Mouse (Mus musculus) CH12.LX (cell line): ENCODE data around the gene Tet1. TPM values are rescaled to one million over a fixed set of nuclear protein-coding genes. Genes with fewer than 3 reads are reported as not detected.

ENCODE experiments used
- DNase-seq: peaks from one replicate; pipeline ENCODE4 v3.0.0-alpha.2; 2013; ENCODE audit errors: extremely low read depth
- H3K27ac ChIP-seq: 2 replicates; pipeline ENCODE4 v1.5.1; 2012; ENCODE audit warnings: low read depth, mild to moderate bottlenecking, control low read depth, moderate library complexity; ENCODE audit not compliant: insufficient read depth
- H3K27me3 ChIP-seq: replicated peaks from 2 replicates; pipeline ENCODE3; 2012; ENCODE audit warnings: inconsistent platforms
- H3K36me3 ChIP-seq, 2 experiments: replicated peaks in 1 of 2; 2 replicates each; pipeline versions ENCODE3 to v1.6.1; 2012; ENCODE audit warnings: inconsistent platforms in 1 of 2, low read length in 1 of 2, mild to moderate bottlenecking in 1 of 2, mixed read lengths in 1 of 2, moderate library complexity in 1 of 2; ENCODE audit not compliant: control insufficient read depth in 1 of 2, insufficient read depth in 1 of 2
- H3K4me1 ChIP-seq, 2 experiments: 2 replicates each; pipeline ENCODE4 v1.6.1; 2012; ENCODE audit warnings: inconsistent platforms in 1 of 2, moderate library complexity in 1 of 2; ENCODE audit not compliant: insufficient read depth in 2 of 2, control insufficient read depth in 1 of 2
- H3K4me2 ChIP-seq: 2 replicates; pipeline ENCODE4 v1.6.1; 2012; ENCODE audit warnings: low read depth, mild to moderate bottlenecking, control low read depth; ENCODE audit not compliant: poor library complexity, insufficient read depth, severe bottlenecking
- H3K4me3 ChIP-seq, 3 experiments: fragments of 150-350 bp in 1 of 3; sonication (generic) in 1 of 3; replicated peaks in 1 of 3; 2 replicates each; pipeline versions ENCODE3 to v1.5.1; 2011 to 2012; ENCODE audit warnings: low read depth in 2 of 3, low read length in 2 of 3, mild to moderate bottlenecking in 2 of 3, moderate library complexity in 2 of 3, control low read depth in 1 of 3, improper control_type of control experiment in 1 of 3, inconsistent platforms in 1 of 3, mixed read lengths in 1 of 3; ENCODE audit not compliant: poor library complexity in 1 of 3
- H3K79me2 ChIP-seq: replicated peaks from 2 replicates; pipeline ENCODE4 v1.6.1; 2012; ENCODE audit warnings: mild to moderate bottlenecking, moderate library complexity; ENCODE audit not compliant: control insufficient read depth, poor library complexity, insufficient read depth, severe bottlenecking; ENCODE audit errors: extremely low read depth
- H3K9ac ChIP-seq: 2 replicates; pipeline ENCODE4 v1.6.1; 2012; ENCODE audit warnings: low read depth, mild to moderate bottlenecking, control low read depth, moderate library complexity; ENCODE audit not compliant: insufficient read depth
- H3K9me3 ChIP-seq: replicated peaks from 2 replicates; pipeline ENCODE3; 2012; ENCODE audit warnings: low read length, inconsistent platforms, mixed read lengths
- BHLHE40 ChIP-seq: IDR thresholded peaks from 2 replicates; pipeline ENCODE4 v1.6.1; 2011; ENCODE audit warnings: mild to moderate bottlenecking, low read depth, low read length, improper control_type of control experiment
- E2F4 ChIP-seq: IDR thresholded peaks from 2 replicates; pipeline ENCODE4 v1.6.1; 2011; ENCODE audit warnings: low read depth, low read length, improper control_type of control experiment; ENCODE audit not compliant: insufficient replicate concordance
- ELF1 ChIP-seq: IDR thresholded peaks from 2 replicates; pipeline ENCODE4 v1.6.1; 2014; ENCODE audit warnings: low read depth, mild to moderate bottlenecking, inconsistent platforms, low read length, improper control_type of control experiment
- EP300 ChIP-seq: IDR thresholded peaks from 2 replicates; pipeline ENCODE4 v1.6.1; 2011; ENCODE audit warnings: low read length, improper control_type of control experiment
- GABPA ChIP-seq: IDR thresholded peaks from 2 replicates; pipeline ENCODE4 v1.6.1; 2012; ENCODE audit warnings: low read depth, low read length, improper control_type of control experiment, inconsistent platforms; ENCODE audit not compliant: insufficient replicate concordance
- HCFC1 ChIP-seq: IDR thresholded peaks from 2 replicates; pipeline ENCODE4 v1.6.1; 2012; ENCODE audit warnings: low read depth, mild to moderate bottlenecking, inconsistent platforms, low read length, improper control_type of control experiment
- IRF4 ChIP-seq: IDR thresholded peaks from 2 replicates; pipeline ENCODE4 v1.6.1; 2014; ENCODE audit warnings: low read depth, mild to moderate bottlenecking, inconsistent platforms, low read length, improper control_type of control experiment
- JUN ChIP-seq: IDR thresholded peaks from 2 replicates; pipeline ENCODE4 v1.6.1; 2011; ENCODE audit warnings: low read depth, mild to moderate bottlenecking, low read length, improper control_type of control experiment, moderate library complexity; ENCODE audit not compliant: insufficient read depth
- MAX ChIP-seq: IDR thresholded peaks from 2 replicates; pipeline ENCODE4 v1.6.1; 2011; ENCODE audit warnings: low read length, improper control_type of control experiment
- MAZ ChIP-seq: IDR thresholded peaks from 2 replicates; pipeline ENCODE4 v1.6.1; 2012; ENCODE audit warnings: low read depth, mild to moderate bottlenecking, inconsistent platforms, low read length, improper control_type of control experiment, moderate library complexity
- MXI1 ChIP-seq: IDR thresholded peaks from 2 replicates; pipeline ENCODE4 v1.6.1; 2011; ENCODE audit warnings: mild to moderate bottlenecking, low read depth, low read length, improper control_type of control experiment
- NRF1 ChIP-seq: IDR thresholded peaks from 2 replicates; pipeline ENCODE4 v1.6.1; 2014; ENCODE audit warnings: low read depth, mild to moderate bottlenecking, inconsistent platforms, low read length, improper control_type of control experiment, moderate library complexity
- PAX5 ChIP-seq: IDR thresholded peaks from 2 replicates; pipeline ENCODE4 v1.6.1; 2012; ENCODE audit warnings: low read length, inconsistent platforms, mixed read lengths
- POLR2A ChIP-seq: IDR thresholded peaks from 2 replicates; pipeline ENCODE4 v1.6.1; 2011; ENCODE audit warnings: low read depth, mild to moderate bottlenecking, improper control_type of control experiment, low read length
- POLR2AphosphoS2 ChIP-seq: IDR thresholded peaks from 2 replicates; pipeline ENCODE4 v1.6.1; 2011; ENCODE audit warnings: low read depth, low read length, improper control_type of control experiment
- RAD21 ChIP-seq: IDR thresholded peaks from 2 replicates; pipeline ENCODE4 v1.6.1; 2011; ENCODE audit warnings: low read depth, mild to moderate bottlenecking, low read length, improper control_type of control experiment, moderate library complexity
- SIN3A ChIP-seq: IDR thresholded peaks from 2 replicates; pipeline ENCODE4 v1.6.1; 2012; ENCODE audit warnings: low read length, improper control_type of control experiment, inconsistent platforms
- SMC3 ChIP-seq: IDR thresholded peaks from 2 replicates; pipeline ENCODE4 v1.6.1; 2011; ENCODE audit warnings: low read depth, low read length, improper control_type of control experiment
- TBP ChIP-seq: conservative IDR thresholded peaks from 2 replicates; pipeline ENCODE4 v1.6.1; 2011; ENCODE audit warnings: low read depth, low read length, improper control_type of control experiment
- UBTF ChIP-seq: IDR thresholded peaks from 2 replicates; pipeline ENCODE4 v1.6.1; 2012; ENCODE audit warnings: low read depth, mild to moderate bottlenecking, inconsistent platforms, low read length, improper control_type of control experiment, moderate library complexity
- USF1 ChIP-seq: IDR thresholded peaks from 2 replicates; pipeline ENCODE4 v1.6.1; 2014; ENCODE audit warnings: low read depth, mild to moderate bottlenecking, inconsistent platforms, low read length, improper control_type of control experiment
- ZC3H11A ChIP-seq: IDR thresholded peaks from 2 replicates; pipeline ENCODE4 v1.6.1; 2012; ENCODE audit warnings: low read depth, mild to moderate bottlenecking, inconsistent platforms, low read length, improper control_type of control experiment
- ZKSCAN1 ChIP-seq: IDR thresholded peaks from 2 replicates; pipeline ENCODE4 v1.6.1; 2012; ENCODE audit warnings: low read depth, inconsistent platforms, low read length, improper control_type of control experiment, borderline replicate concordance
- ZNF384 ChIP-seq: IDR thresholded peaks from 2 replicates; pipeline ENCODE4 v1.6.1; 2012; ENCODE audit warnings: low read depth, low read length, improper control_type of control experiment, inconsistent platforms
- dilution Hi-C: fragments of 300-500 bp; cut with MboI; formaldehyde crosslinking; loops from 2 replicates; pipeline ENCODE4 v1.14.3; 2020; ENCODE audit warnings: low sequenced_read_pairs; ENCODE audit not compliant: extremely low pct_unique_long_range_greater_than_20kb, extremely low pct_ligation_motif_present
- in situ Hi-C: fragments of 300-500 bp; cut with MboI; formaldehyde crosslinking; loops from 3 replicates; pipeline ENCODE4 v1.14.3; 2019; ENCODE audit warnings: low sequenced_read_pairs, low pct_ligation_motif_present, low pct_unique_long_range_greater_than_20kb, mixed read lengths
- polyA plus RNA-seq: library from polyadenylated mRNA; unstranded; fragments of >175 nt; gene quantifications from 2 replicates; pipeline ENCODE4 v1.2.1, GENCODE M21; 2012; ENCODE audit warnings: low read depth; ENCODE audit not compliant: insufficient read length
- total RNA-seq, 2 experiments: library from RNA; depleted of rRNA; stranded (reverse); fragments of 300-350 nt in 1 of 2; fragments of >200 nt in 1 of 2; gene quantifications; 2 replicates each; pipeline ENCODE4 v1.2.3; 2012 to 2014

Gene Tet1
- total and polyA plus RNA-seq, 3 experiments, result 0.23 to 0.55 (median 0.34) TPM

DNA sequence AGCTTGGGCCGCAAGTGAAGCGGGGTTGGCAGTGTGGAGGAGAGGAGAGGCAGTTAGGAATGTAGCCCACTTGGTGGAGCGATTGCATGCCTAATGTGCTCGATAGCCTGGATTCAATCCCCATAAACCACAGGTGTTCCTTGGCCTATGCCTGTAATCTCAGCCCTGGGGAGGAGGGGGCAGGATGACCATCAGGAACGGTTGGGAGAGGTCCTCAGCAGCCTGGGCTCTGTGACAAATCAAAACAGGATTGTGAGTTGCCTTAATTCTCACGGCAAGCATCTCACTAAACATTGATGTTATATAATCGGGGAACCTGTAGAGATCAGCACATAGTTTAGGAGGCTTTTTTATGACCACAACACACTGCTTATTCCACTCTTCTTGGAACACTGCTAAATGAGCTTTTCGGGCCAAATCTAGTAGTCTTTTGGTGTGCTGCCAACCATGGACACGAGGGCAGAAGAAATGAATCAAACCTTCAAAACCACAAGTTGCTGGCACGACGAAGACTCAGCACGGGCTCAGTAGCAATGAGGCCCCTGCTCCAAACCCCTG lies 61.6 kb downstream of the Tet1 start:
- H3K27me3 ChIP-seq, result no peaks in the 10 kb centered on the region
- TF ChIP-seq SMC3 (no peak), ELF1 (no peak), ZC3H11A (no peak), POLR2A (no peak), USF1 (no peak), EP300 (no peak), MAZ (no peak), ZKSCAN1 (no peak), GABPA (no peak), ZNF384 (no peak), NRF1 (no peak), JUN (no peak), SIN3A (no peak), POLR2AphosphoS2 (no peak), RAD21 (no peak)
- TF ChIP-seq, all 38 proteins: peak for 0
- Histone ChIP-seq H3K79me2 (no peaks in the 10 kb centered on the region), H3K4me3 (no peak overlapping the region), H3K9ac (no peak overlapping the region), H3K4me2 (no peak overlapping the region), H3K36me3 (no peaks in the 10 kb centered on the region), H3K27ac (no peak overlapping the region), H3K9me3 (no peaks in the 10 kb centered on the region), H3K4me1 (peaks cover 2 to 23% of the 10 kb centered on the region in 2 experiments; a peak in 3 of 4 replicates)
- dilution Hi-C loops, result no loop called here
- in situ Hi-C loops, result no loop called here
- no peak for DNase-seq

DNA sequence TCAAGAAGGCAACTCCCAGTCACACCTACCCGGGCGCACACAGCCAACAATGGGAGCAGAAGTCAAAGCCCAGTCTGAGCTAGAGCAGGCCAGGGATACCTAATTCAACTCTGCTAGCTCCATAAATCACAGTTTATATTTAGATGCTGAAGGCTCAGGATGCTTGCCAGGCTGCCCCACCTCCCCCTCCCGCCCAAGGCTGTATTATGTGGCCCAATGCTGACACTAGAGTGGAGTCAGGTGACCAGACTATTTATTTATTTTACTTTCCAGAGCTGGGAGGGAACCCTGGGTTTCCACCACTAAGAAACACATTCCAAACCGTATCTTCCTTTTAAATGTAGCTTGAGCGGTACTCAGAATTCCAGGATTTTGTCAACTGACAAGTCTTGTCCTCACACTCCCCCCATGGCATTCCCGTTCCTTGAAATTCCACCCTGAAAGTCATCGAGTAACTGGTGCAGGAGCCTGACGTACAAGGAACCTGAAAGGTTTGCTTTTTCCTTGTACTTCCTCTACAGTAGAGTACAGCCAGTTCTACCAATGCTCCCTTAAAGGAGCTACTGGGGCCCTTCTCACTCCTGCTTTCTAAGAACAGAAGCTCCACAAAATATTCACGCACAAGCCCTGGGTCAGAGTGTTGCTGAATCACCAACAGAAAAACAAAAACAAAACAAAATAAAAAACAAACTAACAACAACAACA lies 64.9 kb downstream of the Tet1 start:
- H3K36me3 ChIP-seq, result no peaks in the 10 kb centered on the region
- DNase-seq, result no peak
- H3K4me2 ChIP-seq, result no peak overlapping the region
- no peak overlapping the region for H3K9ac ChIP-seq
- H3K4me1 ChIP-seq, result peaks cover 0 to 11% of the 10 kb centered on the region in 2 experiments; a peak in 1 of 4 replicates
- dilution Hi-C loops (no loop called here), in situ Hi-C loops (no loop called here)
- no peak overlapping the region for H3K4me3 ChIP-seq
- H3K9me3 ChIP-seq, result no peaks in the 10 kb centered on the region
- no peak overlapping the region for H3K27ac ChIP-seq
- H3K79me2 ChIP-seq, result no peaks in the 10 kb centered on the region
- no peaks in the 10 kb centered on the region for H3K27me3 ChIP-seq
- TF ChIP-seq MXI1 (no peak), E2F4 (no peak), RAD21 (no peak), IRF4 (no peak), HCFC1 (no peak), PAX5 (no peak), POLR2AphosphoS2 (no peak), USF1 (no peak), MAX (no peak), TBP (no peak), ZC3H11A (no peak), BHLHE40 (no peak), MAZ (no peak), EP300 (no peak), UBTF (no peak)
